In genomic region chr17:50334694-50335093, GRCm38 (mm10) we compare ENCODE assay signal across 30 mouse cellular contexts. TPM values are rescaled to one million over a fixed set of nuclear protein-coding genes. Genes with fewer than 3 reads are reported as not detected.
"Had no signal": no experiment of that assay in that cellular context is flagged by ENCODE, and none has a peak within 500 bp of the region (broad histone marks: within the 10 kb centered on the region; RNA-seq: fewer than 3 reads in every experiment).

No protein-coding gene starts in this region.

- ATAC-seq: forebrain, embryonic 13.5 days; forebrain, embryonic 14.5 days; forebrain, embryonic 15.5 days; forebrain, embryonic 16.5 days; forebrain, postnatal 0 days had no signal

- DNase-seq: cerebellum, adult 2 months; cerebellum, adult 8-10 months; cerebellum, adult 9-10 months; cerebellum, adult 9-11 months; cerebellum, postnatal 14 days; cerebellum, postnatal 25 days; cerebellum, postnatal 36 days; forebrain, postnatal 0 days; gastrocnemius, adult 2 months; gastrocnemius, postnatal 10 days; gastrocnemius, postnatal 14 days; gastrocnemius, postnatal 25 days; gastrocnemius, postnatal 36 days; heart, adult 11 months; heart, adult 18-20 months; heart, adult 2 months had no signal

- H3K27ac ChIP-seq: embryonic facial prominence, embryonic 10.5 days; embryonic facial prominence, embryonic 12.5 days; embryonic facial prominence, embryonic 13.5 days; embryonic facial prominence, embryonic 15.5 days; forebrain, embryonic 10.5 days; forebrain, embryonic 12.5 days; forebrain, embryonic 13.5 days; forebrain, embryonic 15.5 days; gastrocnemius, adult 2 months; heart, adult 2 months had no signal

- H3K4me2 ChIP-seq: embryonic facial prominence, embryonic 12.5 days; embryonic facial prominence, embryonic 13.5 days; embryonic facial prominence, embryonic 15.5 days; forebrain, embryonic 12.5 days; forebrain, embryonic 13.5 days; forebrain, embryonic 15.5 days had no signal

- H3K4me3 ChIP-seq: embryonic facial prominence, embryonic 10.5 days; embryonic facial prominence, embryonic 12.5 days; embryonic facial prominence, embryonic 13.5 days; embryonic facial prominence, embryonic 15.5 days; erythroblast, embryonic 14.5 days; forebrain, embryonic 10.5 days; forebrain, embryonic 12.5 days; forebrain, embryonic 13.5 days; forebrain, embryonic 15.5 days; gastrocnemius, adult 2 months; heart, adult 2 months had no signal

- H3K27me3 ChIP-seq: embryonic facial prominence, embryonic 12.5 days; embryonic facial prominence, embryonic 13.5 days; embryonic facial prominence, embryonic 15.5 days; forebrain, embryonic 12.5 days; forebrain, embryonic 13.5 days; forebrain, embryonic 15.5 days had no signal

- H3K9me3 ChIP-seq: embryonic facial prominence, embryonic 10.5 days; embryonic facial prominence, embryonic 12.5 days; embryonic facial prominence, embryonic 13.5 days; embryonic facial prominence, embryonic 15.5 days; forebrain, embryonic 10.5 days; forebrain, embryonic 12.5 days; forebrain, embryonic 13.5 days; forebrain, embryonic 15.5 days had no signal

- H3K4me1 ChIP-seq: embryonic facial prominence, embryonic 12.5 days; embryonic facial prominence, embryonic 13.5 days; embryonic facial prominence, embryonic 15.5 days; forebrain, embryonic 15.5 days had no signal

- H3K9ac ChIP-seq: embryonic facial prominence, embryonic 12.5 days; embryonic facial prominence, embryonic 13.5 days; embryonic facial prominence, embryonic 15.5 days; forebrain, embryonic 12.5 days; forebrain, embryonic 13.5 days; forebrain, embryonic 15.5 days; forebrain, postnatal 0 days had no signal

- H3K36me3 ChIP-seq: embryonic facial prominence, embryonic 10.5 days; embryonic facial prominence, embryonic 12.5 days; embryonic facial prominence, embryonic 13.5 days; embryonic facial prominence, embryonic 15.5 days; forebrain, embryonic 10.5 days; forebrain, embryonic 12.5 days; forebrain, embryonic 15.5 days had no signal

RNA-seq across cellular contexts. Expression of gene Dazl, which starts 41.3 kb away (rescaled TPM):
- total RNA-seq: common myeloid progenitor, adult 5-6 weeks had no signal
- polyA plus RNA-seq: embryonic facial prominence, embryonic 10.5 days; embryonic facial prominence, embryonic 11.5 days; erythroblast, embryonic 14.5 days; forebrain, embryonic 10.5 days; forebrain, embryonic 11.5 days had no signal
